Mouse (Mus musculus) testis, adult 2 months (tissue): ENCODE results near the gene Vrk2. TPM values are rescaled to one million over a fixed set of nuclear protein-coding genes. Genes with fewer than 3 reads are reported as not detected.

Experiments used
- H3K27ac ChIP-seq: fragments of 200-500 bp; 2 replicates; pipeline ENCODE4 v1.5.1; 2012; ENCODE audit warnings: low read depth, low read length; ENCODE audit not compliant: control insufficient read depth, insufficient read depth
- H3K27me3 ChIP-seq: fragments of 200-500 bp; 2 replicates; pipeline ENCODE4 v1.6.1; 2012; ENCODE audit warnings: mild to moderate bottlenecking, low read length, moderate library complexity; ENCODE audit not compliant: control insufficient read depth, insufficient read depth
- H3K36me3 ChIP-seq: fragments of 200-500 bp; 2 replicates; pipeline ENCODE4 v1.6.1; 2012; ENCODE audit warnings: mild to moderate bottlenecking, low read length; ENCODE audit not compliant: control insufficient read depth, insufficient read depth
- H3K4me1 ChIP-seq: fragments of 200-500 bp; 2 replicates; pipeline ENCODE4 v1.6.1; 2012; ENCODE audit warnings: low read length; ENCODE audit not compliant: control insufficient read depth, insufficient read depth
- H3K4me3 ChIP-seq: fragments of 200-500 bp; 2 replicates; pipeline ENCODE4 v1.5.1; 2012; ENCODE audit warnings: low read depth, mild to moderate bottlenecking, low read length, moderate library complexity, mixed read lengths; ENCODE audit not compliant: control insufficient read depth
- CTCF ChIP-seq: fragments of 200-500 bp; IDR thresholded peaks from 2 replicates; pipeline ENCODE4 v1.5.1; 2012; ENCODE audit warnings: low read depth, mild to moderate bottlenecking, inconsistent platforms, low read length, moderate library complexity; ENCODE audit not compliant: control insufficient read depth, insufficient read depth, insufficient replicate concordance
- POLR2A ChIP-seq: fragments of 200-500 bp; IDR thresholded peaks from 2 replicates; pipeline ENCODE4 v1.6.1; 2012; ENCODE audit warnings: low read depth, mild to moderate bottlenecking, inconsistent platforms, low read length, moderate library complexity; ENCODE audit not compliant: control insufficient read depth
- polyA plus RNA-seq: library from polyadenylated mRNA; depleted of rRNA; stranded (reverse); fragments of >200 nt; gene quantifications from 2 replicates; pipeline ENCODE4 v1.2.3, GENCODE M21; 2012

Gene Vrk2
- polyA plus RNA-seq, 1 experiment, result 5.7 TPM

GRCm38 (mm10) chr11:26604061-26604655 lies 10.4 kb upstream of the Vrk2 start:
- no peak overlapping the region for H3K27ac ChIP-seq
- no peaks in the 10 kb centered on the region for H3K27me3 ChIP-seq
- peaks cover 2% of the 10 kb centered on the region for H3K4me1 ChIP-seq
- H3K36me3 ChIP-seq, result no peaks in the 10 kb centered on the region
- no peak for TF ChIP-seq CTCF
- TF ChIP-seq POLR2A, result no peak
- H3K4me3 ChIP-seq, result no peak overlapping the region

- Histone ChIP-seq H3K27me3 (no peaks in the 10 kb centered on the region), H3K4me3 (no peak overlapping the region), H3K36me3 (no peaks in the 10 kb centered on the region), H3K27ac (no peak overlapping the region), H3K4me1 (no peaks in the 10 kb centered on the region)
- TF ChIP-seq CTCF (no peak), POLR2A (no peak)
Observed at GRCm38 (mm10) chr11:26601571-26602175, 7.9 kb upstream of the Vrk2 start.

DNA sequence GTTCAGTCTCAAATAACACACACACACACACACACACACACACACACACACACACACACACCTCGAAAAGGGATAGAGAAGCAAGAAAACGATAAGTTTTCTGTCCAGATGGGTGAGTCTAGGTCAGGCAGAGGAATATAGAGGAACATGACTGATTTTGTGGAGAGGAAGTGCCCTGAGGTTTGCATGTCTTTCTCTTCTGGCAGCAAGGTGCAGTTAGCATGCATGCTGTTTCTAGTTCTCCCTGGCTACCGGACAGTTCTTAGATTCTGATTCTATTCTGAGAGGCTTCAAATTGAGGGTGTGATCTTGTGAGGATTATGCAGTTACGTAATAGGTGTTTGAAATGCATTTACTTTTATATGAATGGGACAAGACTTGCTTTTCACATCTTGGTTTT lies 6.9 kb upstream of the Vrk2 start:
- Histone ChIP-seq H3K27ac (no peak overlapping the region), H3K27me3 (no peaks in the 10 kb centered on the region), H3K4me1 (no peaks in the 10 kb centered on the region), H3K4me3 (no peak overlapping the region), H3K36me3 (no peaks in the 10 kb centered on the region)
- no peak for TF ChIP-seq POLR2A

DNA sequence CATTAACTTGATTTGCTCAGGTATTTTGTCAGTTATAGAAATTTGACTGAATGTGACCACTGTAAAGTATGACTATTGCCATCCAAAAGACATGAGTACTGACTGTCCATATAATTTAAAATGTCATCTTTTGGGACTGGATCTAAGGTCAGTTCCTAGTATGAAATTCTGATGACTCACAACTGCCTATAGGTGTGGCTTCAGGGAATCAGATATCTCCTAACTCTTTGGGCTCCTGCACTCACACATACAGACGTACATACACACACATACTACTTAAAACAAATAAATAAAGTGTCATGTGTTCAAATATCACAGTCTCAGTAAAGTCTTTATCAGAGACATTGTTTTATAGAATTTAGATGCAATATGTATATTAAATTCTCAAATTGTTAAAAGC lies 5.1 kb upstream of the Vrk2 start:
- TF ChIP-seq POLR2A (no peak), CTCF (no peak)
- H3K27ac ChIP-seq, result no peak overlapping the region
- no peaks in the 10 kb centered on the region for H3K4me1 ChIP-seq
- H3K4me3 ChIP-seq, result no peak overlapping the region
- H3K27me3 ChIP-seq, result no peaks in the 10 kb centered on the region
- H3K36me3 ChIP-seq, result no peaks in the 10 kb centered on the region

DNA sequence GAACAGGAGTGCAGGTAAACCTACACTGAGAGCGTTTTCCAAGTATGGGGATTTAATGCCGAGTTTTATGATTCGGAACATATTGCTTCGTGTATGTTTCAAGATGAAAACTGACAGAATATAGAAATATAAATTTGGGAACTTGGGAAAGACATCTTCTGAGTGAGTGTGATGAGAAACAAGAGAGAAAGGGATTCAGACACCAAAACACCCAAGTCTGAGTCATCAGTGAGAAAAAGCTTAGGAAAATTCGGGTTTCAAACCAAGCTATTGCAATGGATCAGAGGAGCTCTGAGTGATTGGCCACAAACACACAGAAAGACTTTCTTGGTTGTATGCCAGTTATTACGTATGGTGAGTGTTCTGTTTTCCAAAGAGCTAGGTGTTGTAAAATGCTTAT lies 4.0 kb upstream of the Vrk2 start:
- Histone ChIP-seq H3K27ac (no peak overlapping the region), H3K27me3 (no peaks in the 10 kb centered on the region), H3K4me3 (no peak overlapping the region), H3K36me3 (no peaks in the 10 kb centered on the region), H3K4me1 (no peaks in the 10 kb centered on the region)
- TF ChIP-seq POLR2A, result no peak
- TF ChIP-seq CTCF, result no peak

DNA sequence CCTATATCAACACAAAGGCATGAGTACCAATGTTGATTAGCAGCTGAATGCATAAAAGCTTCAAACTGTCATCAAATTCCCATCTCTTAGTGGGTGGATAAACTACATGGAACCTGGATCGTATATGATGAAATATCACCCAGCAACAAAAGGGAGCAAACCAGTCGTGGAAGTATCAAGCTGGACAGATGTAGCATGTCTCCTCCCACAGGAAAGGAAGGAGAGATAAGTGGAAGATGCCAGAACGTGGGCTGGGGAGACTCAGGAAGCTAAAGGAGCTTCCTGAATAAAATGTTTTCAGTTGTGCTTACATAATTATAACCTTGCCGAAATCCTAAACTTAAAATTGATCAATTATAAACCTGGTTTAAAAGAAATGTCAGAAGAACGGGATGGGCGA lies 3.3 kb upstream of the Vrk2 start:
- Histone ChIP-seq H3K27me3 (no peaks in the 10 kb centered on the region), H3K4me1 (peaks cover 3% of the 10 kb centered on the region; the same call in 1 of the 2 replicates), H3K4me3 (no peak overlapping the region), H3K36me3 (no peaks in the 10 kb centered on the region), H3K27ac (no peak overlapping the region)
- no peak for TF ChIP-seq POLR2A
- no peak for TF ChIP-seq CTCF

DNA sequence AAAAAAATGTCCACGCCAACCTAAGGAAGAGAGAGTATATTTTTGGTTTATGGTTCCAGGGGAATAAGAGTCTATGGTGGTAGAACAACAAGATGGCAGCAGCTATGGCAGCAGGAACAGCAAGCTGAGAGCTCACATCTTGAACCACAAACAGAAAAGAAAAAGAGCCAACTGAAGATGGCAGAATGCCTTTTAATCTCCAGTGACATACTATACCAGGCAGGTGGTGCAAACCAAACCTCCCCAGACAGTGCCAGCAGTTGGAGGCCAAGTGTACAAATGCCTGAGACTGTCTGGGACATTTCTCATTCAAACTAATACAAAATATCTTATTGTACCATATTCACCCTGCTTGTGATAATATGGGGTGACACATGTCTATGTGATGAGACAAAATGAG lies 2.4 kb upstream of the Vrk2 start:
- H3K36me3 ChIP-seq, result no peaks in the 10 kb centered on the region

More for the DNA sequence above, 2.4 kb upstream of the Vrk2 start:
- Histone ChIP-seq H3K27ac (no peak overlapping the region), H3K4me1 (peaks cover 3% of the 10 kb centered on the region; the same call in 1 of the 2 replicates), H3K27me3 (no peaks in the 10 kb centered on the region), H3K4me3 (no peak overlapping the region)
- no peak for TF ChIP-seq POLR2A
- no peak for TF ChIP-seq CTCF
